Mouse (Mus musculus): ENCODE results near the gene Eif2ak3.
A peak's percentile ranks its signal among the peaks of the same experiment; 100 is the strongest.
"Not testable (repeated sequence)": the region's sequence is repeated elsewhere in the genome, so short reads cannot be mapped to it uniquely, and the experiment has no call there.

Gene Eif2ak3

DNA sequence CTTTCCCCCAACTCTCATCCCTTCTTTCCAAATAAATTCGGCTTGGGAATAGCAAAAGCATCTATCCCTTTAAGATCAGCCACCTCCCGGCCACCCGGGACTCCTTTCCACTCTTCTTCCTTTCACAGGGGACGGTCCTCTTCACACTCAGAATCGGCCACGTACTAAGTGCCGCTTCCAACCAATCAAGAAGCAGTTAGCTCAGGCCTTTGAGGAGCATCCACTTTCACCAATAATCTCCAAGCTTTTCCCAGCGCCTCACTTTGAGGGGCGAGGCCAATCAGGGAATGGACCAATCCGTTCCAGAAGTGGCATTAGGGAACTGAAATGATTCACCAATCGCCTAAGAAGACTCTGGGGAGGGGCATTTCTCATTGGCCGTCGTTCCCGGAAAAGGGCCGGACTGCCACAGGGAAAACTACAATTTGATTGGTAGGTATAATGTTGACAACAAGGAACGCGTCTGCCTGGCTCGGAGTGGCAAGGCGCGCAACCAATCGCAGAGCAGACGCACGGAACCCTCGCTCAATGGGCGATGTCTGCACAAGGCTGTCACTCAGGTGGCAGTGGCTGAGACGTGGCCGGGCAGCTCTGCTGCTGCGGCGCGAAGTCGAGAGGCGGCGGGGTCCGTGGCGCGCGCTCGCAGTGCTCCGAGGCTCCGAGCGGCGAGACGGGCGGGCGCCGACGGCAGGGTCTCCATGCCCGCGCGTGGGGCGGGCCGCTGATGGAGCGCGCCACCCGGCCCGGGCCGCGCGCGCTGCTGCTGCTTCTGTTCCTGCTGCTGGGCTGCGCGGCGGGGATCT lies at the start of gene Eif2ak3:
Eif2ak3 (plus strand) TSS at position 514 of the 803 bp plus-strand sequence.
- peak; percentile 100 for DNase-seq (ENCODE audit: low read depth, low spot score)

- no peak for DNase-seq (ENCODE audit: low read depth, low spot score)
These were observed 47.4 kb upstream of the Eif2ak3 start for GRCm38 (mm10) chr6:70796940-70797339.

GRCm38 (mm10) chr6:70797581-70798251 lies 46.6 kb upstream of the Eif2ak3 start:
- DNase-seq (ENCODE audit: low read depth, low spot score) = peak; percentile 80

GRCm38 (mm10) chr6:70804632-70805031 lies 39.7 kb upstream of the Eif2ak3 start:
- DNase-seq (ENCODE audit: low read depth, low spot score) = peak; percentile 82

DNA sequence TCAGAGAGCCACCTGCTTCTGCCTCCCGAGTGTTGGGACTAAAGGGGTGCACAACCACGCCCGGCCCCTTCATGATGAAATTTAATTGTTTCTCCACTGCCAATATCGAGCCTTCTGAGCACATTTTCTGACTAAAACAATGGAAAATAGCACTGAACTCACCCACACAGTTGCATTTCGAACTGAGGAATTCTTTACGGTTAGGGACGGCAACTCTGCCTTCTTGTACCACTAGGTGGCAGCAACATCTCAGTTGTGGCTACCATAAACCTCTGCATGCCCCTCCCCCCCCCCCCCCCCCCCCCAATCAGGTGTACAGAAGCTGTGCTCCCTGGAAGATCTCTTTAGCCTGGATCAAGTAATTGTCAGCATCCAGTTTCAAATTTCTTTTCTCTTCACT lies 39.0 kb upstream of the Eif2ak3 start:
- peak; percentile 71 for DNase-seq (ENCODE audit: low read depth, low spot score)

DNA sequence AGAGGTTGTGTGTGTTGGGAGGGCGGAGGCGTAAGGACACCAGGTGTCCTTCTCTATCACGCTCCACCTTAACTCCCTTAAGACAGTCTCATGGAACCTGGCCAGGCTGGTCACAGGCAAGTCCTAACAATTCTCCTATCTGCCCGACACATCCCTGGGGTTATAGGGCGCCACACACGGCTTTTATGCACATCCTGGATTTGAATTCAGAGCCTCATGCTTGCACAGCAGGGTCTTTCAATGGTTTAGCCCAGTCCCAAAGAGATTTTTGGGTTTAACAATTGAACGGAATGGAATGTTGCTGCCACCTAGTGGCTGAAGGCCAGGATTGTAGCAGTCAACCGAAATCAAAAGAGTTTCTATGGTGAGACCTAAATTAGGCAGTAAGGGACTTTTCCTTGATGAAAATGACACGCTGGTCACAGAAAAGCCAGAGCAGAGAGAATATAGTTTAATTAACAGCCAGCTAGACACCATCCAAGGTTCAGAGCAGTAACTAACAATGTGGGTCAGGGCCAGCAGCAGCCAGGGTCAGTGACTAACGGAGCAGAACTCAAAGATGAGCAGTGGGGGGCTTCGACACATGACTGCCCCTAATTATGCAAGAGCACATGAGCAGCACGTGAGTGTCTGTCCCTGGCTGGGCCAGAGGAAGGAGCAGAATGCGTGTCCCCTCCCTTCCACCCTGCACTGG lies 38.3 kb upstream of the Eif2ak3 start:
- peak; percentile 85 for DNase-seq (ENCODE audit: low read depth, low spot score)

- no peak for DNase-seq (ENCODE audit: low read depth, low spot score)
These were observed 37.8 kb upstream of the Eif2ak3 start for GRCm38 (mm10) chr6:70806514-70806912.

DNA sequence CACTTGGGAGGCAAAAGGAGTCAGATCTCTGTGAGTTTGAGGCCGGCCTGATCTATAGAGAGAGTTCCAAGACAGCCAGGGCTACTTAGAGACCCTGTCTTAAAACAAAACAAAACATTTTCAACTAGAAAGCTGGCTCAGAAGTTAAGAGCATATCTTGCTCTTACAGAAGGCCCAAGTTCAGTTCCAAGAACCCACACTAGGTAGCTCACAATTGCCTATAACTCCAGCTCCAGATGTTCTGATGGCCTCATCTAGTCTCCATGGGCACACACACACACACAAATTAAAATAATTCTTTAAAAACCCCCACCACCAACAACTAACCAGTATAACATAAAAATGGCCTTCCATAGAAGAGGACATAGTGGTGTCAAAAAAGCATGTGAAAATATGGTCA lies 33.8 kb upstream of the Eif2ak3 start:
- no peak for DNase-seq (ENCODE audit: low read depth, low spot score)

- peak; percentile 58 for DNase-seq (ENCODE audit: low read depth, low spot score)
These were observed 32.5 kb upstream of the Eif2ak3 start for GRCm38 (mm10) chr6:70811557-70812525.

- DNase-seq (ENCODE audit: low read depth, low spot score) = no peak
These were observed 31.8 kb upstream of the Eif2ak3 start for GRCm38 (mm10) chr6:70812526-70812895.

- DNase-seq (ENCODE audit: low read depth, low spot score) = no peak
These were observed 30.2 kb upstream of the Eif2ak3 start for GRCm38 (mm10) chr6:70813921-70814628.

DNA sequence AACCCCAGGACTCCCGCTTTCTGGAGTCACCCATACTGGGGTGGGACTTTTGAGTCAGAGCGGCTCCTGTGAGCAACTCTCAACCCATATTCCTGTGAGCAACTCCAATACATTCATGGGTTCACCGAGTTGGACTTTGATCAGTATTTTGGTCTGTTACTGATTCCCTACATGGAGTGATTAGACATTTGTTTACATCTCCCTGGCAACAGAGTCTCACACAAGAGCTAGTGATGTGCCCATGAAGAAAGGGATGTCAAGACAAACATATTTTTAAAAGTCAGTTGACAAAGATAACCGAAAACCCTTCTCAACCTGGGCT lies 29.7 kb upstream of the Eif2ak3 start:
- DNase-seq (ENCODE audit: low read depth, low spot score) = no peak

DNA sequence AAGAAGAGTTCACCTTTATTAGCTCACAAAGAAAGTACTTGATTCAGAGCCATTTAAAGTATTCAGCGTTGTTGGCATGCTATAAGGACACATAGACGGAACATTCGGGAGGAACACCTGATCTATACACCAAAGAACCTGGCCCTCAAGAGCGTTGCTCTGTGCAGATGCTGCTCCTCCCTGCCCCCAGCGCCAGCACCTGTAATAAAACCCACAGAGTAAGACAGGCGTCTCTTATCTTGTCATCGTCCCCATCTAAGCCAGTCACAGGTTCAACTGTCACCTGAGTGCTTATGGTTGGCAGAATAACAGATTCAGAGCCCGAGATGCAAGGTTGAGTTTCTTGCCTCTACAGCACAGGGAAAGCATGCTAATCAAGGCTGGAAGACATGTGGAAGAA lies 28.8 kb upstream of the Eif2ak3 start:
- no peak for DNase-seq (ENCODE audit: low read depth, low spot score)

GRCm38 (mm10) chr6:70821566-70821965 lies 22.7 kb upstream of the Eif2ak3 start:
- no peak for DNase-seq (ENCODE audit: low read depth, low spot score)

DNA sequence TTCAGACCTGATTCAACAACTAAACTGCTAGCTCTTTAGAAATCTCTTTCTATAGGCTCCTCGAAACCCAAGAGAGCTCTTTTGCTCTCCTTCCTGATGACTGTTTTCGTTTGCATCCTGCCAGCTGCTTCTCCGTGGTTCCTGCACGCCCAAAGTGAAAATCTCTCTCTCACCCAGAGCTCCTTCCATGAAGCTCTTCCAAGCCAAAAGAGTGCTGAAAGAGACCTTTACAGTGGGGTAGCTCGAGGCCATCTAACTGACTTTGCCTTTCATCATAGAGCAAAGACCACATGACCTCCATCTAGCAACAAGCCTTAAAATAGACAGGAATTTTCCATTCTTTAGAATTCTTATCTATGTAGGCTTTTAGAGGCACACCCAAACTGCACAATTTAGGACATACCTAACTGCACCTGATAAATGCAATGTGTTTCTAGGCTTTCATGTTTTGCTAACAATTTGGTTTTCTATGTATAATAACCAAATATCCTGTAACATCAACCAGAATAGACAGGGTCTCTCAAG lies 21.9 kb upstream of the Eif2ak3 start:
- DNase-seq (ENCODE audit: low read depth, low spot score) = no peak

DNA sequence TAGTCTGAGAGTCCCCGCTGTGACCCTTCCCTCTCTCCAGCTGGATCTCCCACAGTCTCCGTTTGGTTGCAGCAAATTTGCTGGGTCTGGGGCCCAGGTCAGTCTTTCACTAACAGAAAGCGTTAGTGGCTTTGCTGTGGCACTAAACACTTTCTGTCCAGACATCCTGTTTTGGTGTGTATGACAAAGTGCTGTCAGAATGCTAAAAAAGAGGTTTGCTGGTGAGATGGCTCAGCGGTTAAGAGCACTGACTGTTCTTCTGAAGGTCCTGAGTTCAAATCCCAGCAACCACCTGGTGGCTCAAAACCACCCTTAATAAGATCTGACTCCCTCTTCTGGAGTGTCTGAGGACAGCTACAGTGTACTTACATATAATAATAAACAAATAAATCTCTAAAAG lies 21.0 kb upstream of the Eif2ak3 start:
- not testable (repeated sequence) for DNase-seq (ENCODE audit: low read depth, low spot score)

- peak; percentile 96 for DNase-seq (ENCODE audit: low read depth, low spot score)
These were observed 20.0 kb upstream of the Eif2ak3 start for GRCm38 (mm10) chr6:70824085-70824986.

DNA sequence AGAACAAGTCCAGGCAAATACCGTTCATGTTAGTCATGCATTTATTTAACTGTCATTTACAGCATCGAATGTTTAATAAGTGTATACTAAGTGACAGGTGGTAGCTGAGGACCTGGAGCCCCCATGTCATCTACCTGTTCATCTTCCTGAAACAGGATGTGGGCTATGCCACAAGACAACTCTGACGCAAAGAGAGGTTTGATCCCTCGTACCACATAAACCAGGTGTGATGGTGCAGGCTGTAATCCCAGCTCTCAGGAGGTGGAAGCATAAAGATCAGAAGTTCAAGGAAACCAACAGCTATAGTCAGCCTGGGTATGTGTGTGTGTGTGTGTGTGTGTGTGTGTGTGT lies 19.4 kb upstream of the Eif2ak3 start:
- no peak for DNase-seq (ENCODE audit: low read depth, low spot score)

- DNase-seq (ENCODE audit: low read depth, low spot score) = no peak
These were observed 14.9 kb upstream of the Eif2ak3 start for GRCm38 (mm10) chr6:70829451-70829850.

DNA sequence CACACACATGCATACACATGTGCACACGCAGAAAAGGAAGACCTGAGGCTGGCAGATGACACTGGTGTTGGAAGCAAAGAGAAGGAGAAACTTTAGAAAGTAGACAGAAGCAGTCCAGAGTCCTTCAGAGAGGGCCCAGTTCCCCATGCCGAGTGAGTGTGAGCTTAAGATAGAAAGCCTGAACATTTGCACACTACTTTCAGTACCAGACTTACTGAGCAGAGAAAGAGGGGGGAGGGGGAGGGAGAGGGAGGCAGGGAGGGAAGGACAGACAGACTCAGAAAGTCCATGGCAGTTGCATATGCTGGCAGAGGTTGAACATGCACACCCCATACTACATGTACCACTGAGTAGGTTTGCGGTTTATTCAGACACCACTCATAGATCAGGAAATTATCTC lies 13.8 kb upstream of the Eif2ak3 start:
- DNase-seq (ENCODE audit: low read depth, low spot score) = no peak

Measured in R1 (cell line).